ENCODE assay signal across 9 mouse cellular contexts in genomic region chr5:136802732-136803131, GRCm38 (mm10).
DNase-seq lines count a peak whose midpoint lies in the region; ATAC-seq and TF ChIP-seq lines count a peak whose summit lies in the region.
"Had no signal": no experiment of that assay in that cellular context is flagged by ENCODE, and none has a peak within 500 bp of the region (broad histone marks: within the 10 kb centered on the region; RNA-seq: fewer than 3 reads in every experiment).

No protein-coding gene starts in this region.

- WGBS in stomach, embryonic 14.5 days = 6% methylated on average over 17 of the region's 17 CpGs

- peak overlapping the region; percentile 33 for H3K4me2 ChIP-seq in stomach, embryonic 14.5 days (replicated peaks; ENCODE audit: low read depth, low read length)

- H3K4me1 ChIP-seq in stomach, embryonic 14.5 days (ENCODE audit: control insufficient read depth, insufficient read depth, low read length) = peaks cover 18% of the 10 kb centered on the region

- ATAC-seq in stomach, embryonic 14.5 days (ENCODE audit: insufficient number of reproducible peaks, insufficient read depth, low FRiP score, low read depth) = peak; percentile 53; the same call in 1 of the 2 replicates
- no peak for ATAC-seq in monocyte, adult 5-6 weeks (replicated peaks; ENCODE audit: insufficient number of reproducible peaks, low FRiP score, low TSS enrichment, poor library complexity, severe bottlenecking)

- peak overlapping the region; percentile 57 for H3K4me3 ChIP-seq in gastrocnemius, adult 2 months
- peak overlapping the region; percentile 6; the same call in 1 of the 2 replicates for H3K4me3 ChIP-seq in stomach, embryonic 14.5 days (ENCODE audit: low read depth, low read length)
- H3K4me3 ChIP-seq: myocyte had no signal

- H3K36me3 ChIP-seq in stomach, embryonic 14.5 days (ENCODE audit: control insufficient read depth, insufficient read depth, low read length) = no peaks in the 10 kb centered on the region

- no peak overlapping the region for H3K27ac ChIP-seq in gastrocnemius, adult 2 months
- peak overlapping the region; percentile 58; the same call in 1 of the 2 replicates for H3K27ac ChIP-seq in stomach, embryonic 14.5 days (ENCODE audit: low read length)

- intact Hi-C loops in gastrocnemius, adult 2 months (cut with DNase I) = no loop called here
- intact Hi-C loops in heart, postnatal 10 days (cut with DNase I) = loop anchor here (2.0 kb wide), 1 partner anchor 20 kb away; no protein-coding TSS in a partner anchor

- no peaks in the 10 kb centered on the region for H3K27me3 ChIP-seq in stomach, embryonic 14.5 days (ENCODE audit: control insufficient read depth, insufficient read depth, low read length)

- TF ChIP-seq CTCF in gastrocnemius, adult 2 months (IDR thresholded peaks at IDR 0.05) = no peak

- H3K9me3 ChIP-seq in stomach, embryonic 14.5 days (ENCODE audit: control insufficient read depth, low read depth, low read length) = no peaks in the 10 kb centered on the region

- H3K9ac ChIP-seq in stomach, embryonic 14.5 days (replicated peaks; ENCODE audit: low read depth, low read length) = no peak overlapping the region

- DNase-seq in gastrocnemius, adult 2 months = no peak
- DNase-seq in gastrocnemius, adult 18-20 months (ENCODE audit: low spot score) = no peak
- DNase-seq in R1 (ENCODE audit: low read depth, low spot score) = peak; percentile 17
- peak; percentile 42 to 56 for DNase-seq in heart, postnatal 10 days
- peak; percentile 52 for DNase-seq in liver
- no peak for DNase-seq in frontal cortex, adult 2 months (ENCODE audit: extremely low spot score in 1 of 2, low spot score in 1 of 2)

Comparison
In these comparisons a context has a peak if more than half of its experiments do, and no peak if none do; other contexts are left out.
1. DNase-seq: peak in R1 (single experiment), heart, postnatal 10 days (2 of 2) and liver (single experiment); none in gastrocnemius, adult 2 months (single experiment), gastrocnemius, adult 18-20 months (single experiment) and frontal cortex, adult 2 months (0 of 2).